15 mouse cellular contexts compared by ENCODE assay signal in genomic region chr7:78264432-78265002, GRCm38 (mm10).
DNase-seq lines count a peak whose midpoint lies in the region; ATAC-seq and TF ChIP-seq lines count a peak whose summit lies in the region.
"Had no signal": no experiment of that assay in that cellular context is flagged by ENCODE, and none has a peak within 500 bp of the region (broad histone marks: within the 10 kb centered on the region; RNA-seq: fewer than 3 reads in every experiment).

No protein-coding gene starts in this region.

- no peak overlapping the region for H3K4me2 ChIP-seq in kidney, embryonic 15.5 days
- H3K4me2 ChIP-seq in stomach, postnatal 0 days (replicated peaks; ENCODE audit: low read depth): no peak overlapping the region
- H3K4me2 ChIP-seq: forebrain, embryonic 15.5 days; liver, embryonic 12.5 days; midbrain, embryonic 15.5 days had no signal

- no peak overlapping the region for H3K9ac ChIP-seq in kidney, embryonic 15.5 days
- H3K9ac ChIP-seq in stomach, postnatal 0 days (ENCODE audit: low read length): no peak overlapping the region
- H3K9ac ChIP-seq: forebrain, embryonic 15.5 days; liver, embryonic 12.5 days; midbrain, embryonic 15.5 days had no signal

- H3K27ac ChIP-seq in kidney, embryonic 15.5 days: peak overlapping the region; percentile 27; the same call in 1 of the 2 replicates
- no peak overlapping the region for H3K27ac ChIP-seq in stomach, postnatal 0 days (replicated peaks)
- H3K27ac ChIP-seq: forebrain, embryonic 15.5 days; gastrocnemius, adult 2 months; liver, embryonic 12.5 days; midbrain, embryonic 15.5 days had no signal

- WGBS in kidney, embryonic 15.5 days: 55% methylated on average over 5 of the region's 5 CpGs
- WGBS in stomach, postnatal 0 days: 31% methylated on average over 5 of the region's 5 CpGs

- no peak for TF ChIP-seq CTCF in stomach, postnatal 0 days (IDR thresholded peaks at IDR 0.05; ENCODE audit: low read depth)

- peaks cover 11% of the 10 kb centered on the region; the same call in 1 of the 2 replicates for H3K4me1 ChIP-seq in kidney, embryonic 15.5 days
- no peaks in the 10 kb centered on the region for H3K4me1 ChIP-seq in stomach, postnatal 0 days (replicated peaks; ENCODE audit: control insufficient read depth, insufficient read depth)
- H3K4me1 ChIP-seq: liver, embryonic 12.5 days; midbrain, embryonic 15.5 days had no signal

- no peaks in the 10 kb centered on the region for H3K9me3 ChIP-seq in kidney, embryonic 15.5 days (replicated peaks)
- no peaks in the 10 kb centered on the region for H3K9me3 ChIP-seq in stomach, postnatal 0 days (ENCODE audit: control insufficient read depth, low read length)
- H3K9me3 ChIP-seq: forebrain, embryonic 15.5 days; liver, embryonic 12.5 days; midbrain, embryonic 15.5 days had no signal

- peak; percentile 22 to 60 for DNase-seq in cerebellum, postnatal 14 days
- DNase-seq in cerebellum, postnatal 4 days (ENCODE audit: low spot score in 2 of 2): no peak
- DNase-seq in kidney, adult 9 months: no peak
- peak; percentile 56 for DNase-seq in lung, postnatal 10 days
- no peak for DNase-seq in lung, adult 18-20 months
- DNase-seq in stomach, postnatal 0 days (ENCODE audit: low spot score): no peak
- DNase-seq in left cerebral cortex, adult 18-20 months (ENCODE audit: low spot score in 2 of 2): no peak
- DNase-seq: gastrocnemius, adult 2 months; heart, adult 18-20 months; kidney, postnatal 36 days; right cerebral cortex, postnatal 14 days had no signal

- no peak overlapping the region for H3K4me3 ChIP-seq in kidney, embryonic 15.5 days (replicated peaks)
- no peak overlapping the region for H3K4me3 ChIP-seq in stomach, postnatal 0 days (ENCODE audit: low read depth, low read length)
- H3K4me3 ChIP-seq: forebrain, embryonic 15.5 days; gastrocnemius, adult 2 months; liver, embryonic 12.5 days; midbrain, embryonic 15.5 days had no signal

- TF ChIP-seq EP300 in stomach, postnatal 0 days (optimal IDR thresholded peaks at IDR 0.05): no peak

- no peaks in the 10 kb centered on the region for H3K27me3 ChIP-seq in kidney, embryonic 15.5 days
- no peaks in the 10 kb centered on the region for H3K27me3 ChIP-seq in stomach, postnatal 0 days (ENCODE audit: control insufficient read depth, insufficient read depth, low read length)
- H3K27me3 ChIP-seq: forebrain, embryonic 15.5 days; liver, embryonic 12.5 days; midbrain, embryonic 15.5 days had no signal

- H3K36me3 ChIP-seq in kidney, embryonic 15.5 days: no peaks in the 10 kb centered on the region
- no peaks in the 10 kb centered on the region for H3K36me3 ChIP-seq in stomach, postnatal 0 days (ENCODE audit: control insufficient read depth, insufficient read depth, low read length)
- H3K36me3 ChIP-seq: forebrain, embryonic 15.5 days; liver, embryonic 12.5 days; midbrain, embryonic 15.5 days had no signal

- peak; percentile 16; the same call in 1 of the 2 replicates for ATAC-seq in kidney, embryonic 15.5 days (replicated peaks; ENCODE audit: low FRiP score)
- peak; percentile 53; the same call in 1 of the 2 replicates for ATAC-seq in stomach, postnatal 0 days (ENCODE audit: low FRiP score, low TSS enrichment)
- ATAC-seq: forebrain, embryonic 15.5 days; liver, embryonic 12.5 days; midbrain, embryonic 15.5 days had no signal

Comparison
In these comparisons a context has a peak if more than half of its experiments do, and no peak if none do; other contexts are left out.
1. DNase-seq: peak in cerebellum, postnatal 14 days (2 of 2) and lung, postnatal 10 days (single experiment); none in cerebellum, postnatal 4 days (0 of 2), kidney, adult 9 months (single experiment), lung, adult 18-20 months (0 of 2), stomach, postnatal 0 days (single experiment) and left cerebral cortex, adult 18-20 months (0 of 2).